Mouse (Mus musculus): ENCODE results near the gene Rnase10. TPM values are rescaled to one million over a fixed set of nuclear protein-coding genes. Genes with fewer than 3 reads are reported as not detected.
"Not testable (repeated sequence)": the region's sequence is repeated elsewhere in the genome, so short reads cannot be mapped to it uniquely, and the experiment has no call there.

Rnase10 gene
- polyA plus RNA-seq, 2 experiments = not detected

GRCm38 (mm10) chr14:51009572-51009971, 2.0 kb downstream of the Rnase10 start:
- H3K4me2 ChIP-seq (ENCODE audit: low read depth) = no peak overlapping the region
- H3K9ac ChIP-seq (replicated peaks) = no peak overlapping the region
- no peaks in the 10 kb centered on the region for H3K36me3 ChIP-seq (replicated peaks; ENCODE audit: control insufficient read depth, insufficient read depth, low read depth)
- H3K27me3 ChIP-seq (ENCODE audit: control insufficient read depth, insufficient read depth, low read length) = no peaks in the 10 kb centered on the region
- TF ChIP-seq CTCF (IDR thresholded peaks at IDR 0.05; ENCODE audit: low read depth) (no peak), EP300 (IDR thresholded peaks at IDR 0.05; ENCODE audit: low read depth) (no peak)
- peaks cover 0 to 5% of the 10 kb centered on the region in 2 experiments; a peak in 1 of 4 replicates for H3K4me1 ChIP-seq (replicated peaks; ENCODE audit: control insufficient read depth in 2 of 2, insufficient read depth in 2 of 2, low read length in 1 of 2)
- no peak overlapping the region for H3K4me3 ChIP-seq (ENCODE audit: insufficient read depth in 1 of 2, low read depth in 2 of 2, low read length in 2 of 2)
- DNase-seq (ENCODE audit: low read depth in 3 of 3, low spot score in 3 of 3) (no peak), ATAC-seq (ENCODE audit: insufficient read depth) (no peak)
- H3K27ac ChIP-seq = no peak overlapping the region
- 60% methylated on average over 6 of the region's 6 CpGs for WGBS (ENCODE audit: insufficient replicate concordance)
- no peaks in the 10 kb centered on the region for H3K9me3 ChIP-seq (ENCODE audit: control insufficient read depth, low read length)

GRCm38 (mm10) chr14:51014724-51015123, 7.2 kb downstream of the Rnase10 start:
- not testable (repeated sequence) for H3K36me3 ChIP-seq (replicated peaks; ENCODE audit: control insufficient read depth, insufficient read depth, low read depth); DNase-seq (ENCODE audit: low read depth in 3 of 3, low spot score in 3 of 3); H3K4me2 ChIP-seq (ENCODE audit: low read depth); H3K27ac ChIP-seq; H3K9me3 ChIP-seq (ENCODE audit: control insufficient read depth, low read length); H3K27me3 ChIP-seq (ENCODE audit: control insufficient read depth, insufficient read depth, low read length); H3K4me3 ChIP-seq (ENCODE audit: insufficient read depth in 1 of 2, low read depth in 2 of 2, low read length in 2 of 2); ATAC-seq (ENCODE audit: insufficient read depth); H3K9ac ChIP-seq (replicated peaks); H3K4me1 ChIP-seq (replicated peaks; ENCODE audit: control insufficient read depth in 2 of 2, insufficient read depth in 2 of 2, low read length in 1 of 2)
- 60% methylated on average over 3 of the region's 3 CpGs for WGBS (ENCODE audit: insufficient replicate concordance)

GRCm38 (mm10) chr14:51015780-51016179, 8.2 kb downstream of the Rnase10 start:
- Histone ChIP-seq H3K9ac (replicated peaks) (no peak overlapping the region), H3K36me3 (replicated peaks; ENCODE audit: control insufficient read depth, insufficient read depth, low read depth) (no peaks in the 10 kb centered on the region)
- no peak for ATAC-seq (ENCODE audit: insufficient read depth)

DNA sequence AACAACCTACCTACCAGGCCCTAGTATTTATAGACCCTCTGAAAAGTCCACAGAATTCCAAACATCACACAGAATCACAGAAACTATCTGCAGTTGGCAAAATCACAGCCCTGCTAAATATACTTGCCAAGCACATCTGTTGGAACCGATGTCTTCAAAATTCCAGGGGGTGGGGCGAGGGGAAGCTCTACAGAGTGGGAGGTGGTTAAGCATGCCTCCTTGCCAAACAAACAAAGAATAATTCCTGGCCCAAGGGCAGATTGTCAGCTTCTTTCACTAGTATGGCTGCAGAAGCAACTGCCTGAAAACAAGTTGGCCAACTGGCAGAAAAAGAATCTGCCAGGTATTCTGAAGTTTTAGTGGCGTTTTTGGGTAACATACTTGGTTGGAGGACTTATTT, 9.7 kb downstream of the Rnase10 start:
- DNase-seq (ENCODE audit: low read depth in 3 of 3, low spot score in 3 of 3) = no peak
- WGBS (ENCODE audit: insufficient replicate concordance) = 52% methylated on average over 3 of the region's 3 CpGs

More at GRCm38 (mm10) chr14:51015780-51016179, 8.2 kb downstream of the Rnase10 start:
- Histone ChIP-seq H3K27ac (no peak overlapping the region), H3K4me1 (replicated peaks; ENCODE audit: control insufficient read depth in 2 of 2, insufficient read depth in 2 of 2, low read length in 1 of 2) (no peaks in the 10 kb centered on the region), H3K9me3 (ENCODE audit: control insufficient read depth, low read length) (no peaks in the 10 kb centered on the region), H3K4me2 (ENCODE audit: low read depth) (no peak overlapping the region), H3K4me3 (ENCODE audit: insufficient read depth in 1 of 2, low read depth in 2 of 2, low read length in 2 of 2) (no peak overlapping the region), H3K27me3 (ENCODE audit: control insufficient read depth, insufficient read depth, low read length) (no peaks in the 10 kb centered on the region)
- no peak for DNase-seq (ENCODE audit: low read depth in 3 of 3, low spot score in 3 of 3)
- TF ChIP-seq EP300 (IDR thresholded peaks at IDR 0.05; ENCODE audit: low read depth) (no peak), CTCF (IDR thresholded peaks at IDR 0.05; ENCODE audit: low read depth) (no peak)

DNA sequence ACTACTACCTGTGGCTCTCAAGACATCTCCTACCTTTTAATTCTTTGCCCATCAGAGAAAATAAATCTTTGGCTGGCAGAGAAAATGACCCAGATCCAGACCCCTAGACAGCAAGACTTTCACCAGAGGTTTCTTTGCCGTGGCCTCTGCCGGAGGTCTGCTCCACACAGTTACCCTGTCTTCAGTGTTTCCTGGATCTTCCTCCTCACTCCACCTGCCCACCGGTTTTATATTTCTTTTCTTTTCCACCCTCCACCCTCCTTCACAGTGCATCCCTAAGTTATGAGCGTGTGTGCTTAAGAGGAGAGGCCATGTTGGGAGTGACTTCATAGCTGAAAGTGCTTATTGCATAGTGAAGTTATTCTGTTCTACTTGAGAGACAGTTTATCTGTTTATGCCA, 15.9 kb downstream of the Rnase10 start:
- Histone ChIP-seq H3K4me1 (replicated peaks; ENCODE audit: control insufficient read depth in 2 of 2, insufficient read depth in 2 of 2, low read length in 1 of 2) (no peaks in the 10 kb centered on the region), H3K4me3 (ENCODE audit: insufficient read depth in 1 of 2, low read depth in 2 of 2, low read length in 2 of 2) (no peak overlapping the region), H3K27ac (no peak overlapping the region), H3K36me3 (replicated peaks; ENCODE audit: control insufficient read depth, insufficient read depth, low read depth) (no peaks in the 10 kb centered on the region), H3K4me2 (ENCODE audit: low read depth) (no peak overlapping the region), H3K9ac (replicated peaks) (no peak overlapping the region), H3K9me3 (ENCODE audit: control insufficient read depth, low read length) (no peaks in the 10 kb centered on the region), H3K27me3 (ENCODE audit: control insufficient read depth, insufficient read depth, low read length) (no peaks in the 10 kb centered on the region)
- ATAC-seq (ENCODE audit: insufficient read depth) = no peak
- no peak for DNase-seq (ENCODE audit: low read depth in 3 of 3, low spot score in 3 of 3)
- TF ChIP-seq CTCF (IDR thresholded peaks at IDR 0.05; ENCODE audit: low read depth) = no peak
- no peak for TF ChIP-seq EP300 (IDR thresholded peaks at IDR 0.05; ENCODE audit: low read depth)
- WGBS (ENCODE audit: insufficient replicate concordance) = 71% methylated on average over 4 of the region's 4 CpGs

More for the DNA sequence above, 9.7 kb downstream of the Rnase10 start:
- Histone ChIP-seq H3K4me2 (ENCODE audit: low read depth) (no peak overlapping the region), H3K4me1 (replicated peaks; ENCODE audit: control insufficient read depth in 2 of 2, insufficient read depth in 2 of 2, low read length in 1 of 2) (no peaks in the 10 kb centered on the region), H3K27ac (no peak overlapping the region), H3K4me3 (ENCODE audit: insufficient read depth in 1 of 2, low read depth in 2 of 2, low read length in 2 of 2) (no peak overlapping the region), H3K9ac (replicated peaks) (no peak overlapping the region), H3K9me3 (ENCODE audit: control insufficient read depth, low read length) (no peaks in the 10 kb centered on the region), H3K27me3 (ENCODE audit: control insufficient read depth, insufficient read depth, low read length) (no peaks in the 10 kb centered on the region), H3K36me3 (replicated peaks; ENCODE audit: control insufficient read depth, insufficient read depth, low read depth) (no peaks in the 10 kb centered on the region)
- ATAC-seq (ENCODE audit: insufficient read depth) = no peak
- TF ChIP-seq EP300 (IDR thresholded peaks at IDR 0.05; ENCODE audit: low read depth) = no peak

DNA sequence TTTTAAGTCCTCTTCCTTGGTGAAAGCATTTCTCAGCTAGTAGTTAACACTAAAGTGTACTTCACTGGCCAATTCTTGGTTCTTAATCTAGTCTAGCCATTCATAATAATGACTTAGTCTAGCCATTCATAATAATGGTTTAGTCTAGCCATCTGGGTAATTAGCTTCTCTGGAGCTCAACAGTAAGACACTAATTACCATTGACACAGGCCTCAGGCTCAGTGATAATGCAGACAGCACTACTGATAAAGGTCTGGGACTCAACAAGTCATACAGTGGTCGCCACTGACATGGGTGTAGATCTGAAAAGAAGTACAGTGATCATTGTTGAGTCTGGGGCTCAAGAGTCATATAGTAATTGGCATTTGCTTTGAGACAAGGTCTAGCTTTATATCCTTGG, 17.3 kb downstream of the Rnase10 start:
- DNase-seq (ENCODE audit: low read depth in 3 of 3, low spot score in 3 of 3) (no peak), ATAC-seq (ENCODE audit: insufficient read depth) (no peak)
- Histone ChIP-seq H3K9ac (replicated peaks) (no peak overlapping the region), H3K9me3 (ENCODE audit: control insufficient read depth, low read length) (no peaks in the 10 kb centered on the region), H3K27me3 (ENCODE audit: control insufficient read depth, insufficient read depth, low read length) (no peaks in the 10 kb centered on the region), H3K4me3 (ENCODE audit: insufficient read depth in 1 of 2, low read depth in 2 of 2, low read length in 2 of 2) (no peak overlapping the region), H3K27ac (no peak overlapping the region), H3K36me3 (replicated peaks; ENCODE audit: control insufficient read depth, insufficient read depth, low read depth) (no peaks in the 10 kb centered on the region), H3K4me2 (ENCODE audit: low read depth) (no peak overlapping the region), H3K4me1 (replicated peaks; ENCODE audit: control insufficient read depth in 2 of 2, insufficient read depth in 2 of 2, low read length in 1 of 2) (no peaks in the 10 kb centered on the region)
- 23% methylated on average over 1 of the region's 1 CpGs for WGBS (ENCODE audit: insufficient replicate concordance)
- TF ChIP-seq EP300 (IDR thresholded peaks at IDR 0.05; ENCODE audit: low read depth) = no peak
- TF ChIP-seq CTCF (IDR thresholded peaks at IDR 0.05; ENCODE audit: low read depth) = no peak
